Mouse (Mus musculus) left cerebral cortex, postnatal 36 days (tissue): ENCODE results near the gene Nutf2. TPM values are rescaled to one million over a fixed set of nuclear protein-coding genes. Genes with fewer than 3 reads are reported as not detected.

Experiments used
- DNase-seq, 2 experiments: peaks; one replicate each; pipeline ENCODE4 v3.0.0; 2021 to 2022; ENCODE audit warnings: low spot score in 2 of 2, mixed read lengths in 1 of 2
- intact Hi-C: fragments of 180-260 bp; cut with DNase I; formaldehyde crosslinking; loops from one replicate; pipeline ENCODE4 v1.15.1; 2025
- total RNA-seq, 2 experiments: library from RNA; stranded (reverse); gene quantifications; 2 replicates each; pipeline ENCODE4 v1.2.3; 2021

Nutf2 gene
- total RNA-seq, 2 experiments from 2014 or later = 25.7 to 35.4 TPM

- intact Hi-C loops = no loop called here
- DNase-seq = peak; percentile 93 to 94
Observed at GRCm38 (mm10) chr8:105900180-105900940, 40.0 kb downstream of the Nutf2 start, which contains the start of gene Pskh1. TSS of gene Pskh1 (plus strand) at chr8:105900441.

- intact Hi-C loops = no loop called here
- DNase-seq = no peak
Observed at GRCm38 (mm10) chr8:105900941-105901616, 40.7 kb downstream of the Nutf2 start.

- intact Hi-C loops = no loop called here
- DNase-seq = no peak
Observed at GRCm38 (mm10) chr8:105919390-105919789, 59.0 kb downstream of the Nutf2 start.

GRCm38 (mm10) chr8:105925123-105925522 is 64.7 kb downstream of the Nutf2 start:
- peak in 1 of 2 experiments; percentile 41 for DNase-seq
- intact Hi-C loops = no loop called here

Other genes with a start within 250 kb of the Nutf2 start
- gene Ctcf, start 224.0 kb upstream of the Nutf2 start, total RNA-seq = 10 to 100 TPM; 61.2 to 77.2 TPM
- not detected for gene Agrp, start 223.2 kb upstream of the Nutf2 start, total RNA-seq
- gene Carmil2, start 174.3 kb upstream of the Nutf2 start, total RNA-seq = 10 to 100 TPM; 56.3 to 66.3 TPM
- 10 to 100 TPM; 45.8 to 50.6 TPM for gene Acd, start 159.5 kb upstream of the Nutf2 start, total RNA-seq
- 10 to 100 TPM; 45.5 to 53.6 TPM for gene Pard6a, start 159.4 kb upstream of the Nutf2 start, total RNA-seq
- not detected for gene 4933405L10Rik, start 152.9 kb upstream of the Nutf2 start, total RNA-seq
- gene Enkd1, start 152.4 kb upstream of the Nutf2 start, total RNA-seq = 10 to 100 TPM in 1 of 2 experiments, 1 to 10 TPM in 1; 9.9 to 10.7 TPM
- gene Gfod2, start 101.9 kb upstream of the Nutf2 start, total RNA-seq = 10 to 100 TPM; 25.4 to 26.3 TPM
- gene Ranbp10, start 33.2 kb upstream of the Nutf2 start, total RNA-seq = 10 to 100 TPM; 22.1 to 25.1 TPM
- not detected for gene Tsnaxip1, start 32.8 kb upstream of the Nutf2 start, total RNA-seq
- gene Cenpt, start 7.3 kb upstream of the Nutf2 start, total RNA-seq = 10 to 100 TPM; 15.2 to 18.0 TPM
- gene Thap11, start 5.4 kb upstream of the Nutf2 start, total RNA-seq = 10 to 100 TPM; 38.9 to 44.8 TPM
- gene Edc4, start 20.3 kb downstream of the Nutf2 start, total RNA-seq = 10 to 100 TPM; 56.9 to 68.4 TPM
- gene Nrn1l, start 33.0 kb downstream of the Nutf2 start, total RNA-seq = 1 to 10 TPM; 2.8 to 5.3 TPM
- 1 to 10 TPM; 8.6 to 9.7 TPM for gene Pskh1, start 39.9 kb downstream of the Nutf2 start, total RNA-seq
- 1 to 10 TPM in 1 of 2 experiments, under 1 TPM in 1; 0.79 to 1.9 TPM for gene Ctrl, start 73.3 kb downstream of the Nutf2 start, total RNA-seq
- 100 to 1,000 TPM in 1 of 2 experiments, 10 to 100 TPM in 1; 80.6 to 117 TPM for gene Psmb10, start 77.9 kb downstream of the Nutf2 start, total RNA-seq
- gene Lcat, start 82.8 kb downstream of the Nutf2 start, total RNA-seq = 10 to 100 TPM; 26.7 to 29.0 TPM
- gene Slc12a4, start 105.5 kb downstream of the Nutf2 start, total RNA-seq = 10 to 100 TPM; 18.6 to 20.0 TPM
- not detected for gene Dpep3, start 118.8 kb downstream of the Nutf2 start, total RNA-seq
- 10 to 100 TPM; 16.4 to 19.3 TPM for gene Dus2, start 130.8 kb downstream of the Nutf2 start, total RNA-seq
- under 1 TPM; 0.30 to 0.36 TPM for gene Dpep2nb, start 145.4 kb downstream of the Nutf2 start, total RNA-seq
- gene Ddx28, start 151.3 kb downstream of the Nutf2 start, total RNA-seq = 10 to 100 TPM; 14.0 to 16.3 TPM
- 10 to 100 TPM; 10.7 to 13.3 TPM for gene Nfatc3, start 198.3 kb downstream of the Nutf2 start, total RNA-seq